Mouse (Mus musculus) adipocyte (in vitro differentiated cells): ENCODE measurements around the gene Rgn.

Source experiments
- DNase-seq: peaks from one replicate; pipeline ENCODE4 v3.0.0-alpha.2; 2016; ENCODE audit warnings: low spot score

Rgn gene

GRCm38 (mm10) chrX:20549532-20549931 lies at the start of gene Rgn:
TSS of gene Rgn (plus strand) at chrX:20549787.
- no peak for DNase-seq

GRCm38 (mm10) chrX:20520290-20520939 lies 29.2 kb upstream of the Rgn start:
- DNase-seq, result no peak

- DNase-seq, result no peak
Measured at GRCm38 (mm10) chrX:20521578-20521977, 28.0 kb upstream of the Rgn start.

GRCm38 (mm10) chrX:20532621-20533020 lies 17.0 kb upstream of the Rgn start:
- DNase-seq, result no peak

GRCm38 (mm10) chrX:20543867-20544266 lies 5.7 kb upstream of the Rgn start:
- DNase-seq, result no peak

- DNase-seq, result peak; percentile 24
Measured at GRCm38 (mm10) chrX:20547609-20548008, 2.0 kb upstream of the Rgn start.

- DNase-seq, result peak; percentile 8
Measured at GRCm38 (mm10) chrX:20548011-20548879, 1.3 kb upstream of the Rgn start.

- DNase-seq, result no peak
Measured at GRCm38 (mm10) chrX:20548880-20549440, 627 bp upstream of the Rgn start.

GRCm38 (mm10) chrX:20552199-20552598 lies 2.6 kb downstream of the Rgn start:
- DNase-seq, result no peak

- peak; percentile 13 for DNase-seq
Measured at GRCm38 (mm10) chrX:20561846-20562245, 12.3 kb downstream of the Rgn start.

GRCm38 (mm10) chrX:20563941-20564340 lies 14.4 kb downstream of the Rgn start:
- no peak for DNase-seq

GRCm38 (mm10) chrX:20571024-20571423 lies 21.4 kb downstream of the Rgn start:
- DNase-seq, result peak; percentile 54

GRCm38 (mm10) chrX:20572683-20573082 lies 23.1 kb downstream of the Rgn start:
- no peak for DNase-seq

- no peak for DNase-seq
Measured at GRCm38 (mm10) chrX:20573927-20574326, 24.3 kb downstream of the Rgn start.

- peak; percentile 18 for DNase-seq
Measured at GRCm38 (mm10) chrX:20587968-20588367, 38.4 kb downstream of the Rgn start.

- DNase-seq, result no peak
Measured at GRCm38 (mm10) chrX:20608500-20608899, 58.9 kb downstream of the Rgn start.
